Mouse (Mus musculus) monocyte, adult 2 months (primary cell): ENCODE data around the gene Men1.
A peak's percentile ranks its signal among the peaks of the same experiment; 100 is the strongest.
"Not testable (repeated sequence)": the region's sequence is repeated elsewhere in the genome, so short reads cannot be mapped to it uniquely, and the experiment has no call there.

ENCODE experiments used
- DNase-seq, 2 experiments: peaks; one replicate each; pipeline ENCODE4 v3.0.0; 2022; ENCODE audit warnings: low spot score in 2 of 2, low read depth in 1 of 2

Gene Men1

DNA sequence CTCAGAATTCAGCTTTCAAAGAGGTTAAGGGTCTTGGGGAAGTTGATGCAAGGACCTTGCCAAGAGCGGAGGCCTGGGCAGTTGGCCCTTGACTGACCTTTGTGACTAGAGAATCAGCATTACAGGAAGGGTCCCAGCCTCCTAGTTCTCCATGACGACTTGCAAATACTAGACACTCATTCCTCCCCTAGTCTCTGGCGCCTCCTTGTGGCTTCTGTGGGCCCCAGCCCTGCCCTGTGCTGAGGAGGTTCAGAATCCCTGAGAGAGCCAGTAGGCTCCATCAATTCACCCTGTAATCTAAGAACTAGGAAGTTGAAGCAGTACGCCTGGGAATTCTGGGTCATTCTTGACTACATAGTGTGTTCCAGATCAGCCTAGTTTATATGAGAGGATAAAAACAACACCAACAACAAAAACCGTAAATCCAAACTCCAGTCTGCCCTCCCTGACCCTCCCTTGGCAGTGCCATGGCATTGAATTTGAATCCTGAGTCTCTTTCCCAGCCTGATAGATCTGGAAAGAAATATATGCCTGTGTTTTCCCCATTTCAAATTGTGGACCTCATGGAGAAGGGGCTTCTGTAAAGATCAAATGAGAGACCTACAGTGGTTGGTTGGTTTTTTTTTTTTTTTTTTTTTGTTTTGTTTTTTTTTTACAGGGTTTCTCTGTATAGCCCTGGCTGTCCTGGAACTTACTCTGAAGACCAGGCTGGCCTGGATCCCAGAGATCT is 29.8 kb upstream of the Men1 start:
- peak; percentile 77 to 88 for DNase-seq

GRCm38 (mm10) chr19:6305517-6306115 is 29.2 kb upstream of the Men1 start:
- no peak for DNase-seq

DNA sequence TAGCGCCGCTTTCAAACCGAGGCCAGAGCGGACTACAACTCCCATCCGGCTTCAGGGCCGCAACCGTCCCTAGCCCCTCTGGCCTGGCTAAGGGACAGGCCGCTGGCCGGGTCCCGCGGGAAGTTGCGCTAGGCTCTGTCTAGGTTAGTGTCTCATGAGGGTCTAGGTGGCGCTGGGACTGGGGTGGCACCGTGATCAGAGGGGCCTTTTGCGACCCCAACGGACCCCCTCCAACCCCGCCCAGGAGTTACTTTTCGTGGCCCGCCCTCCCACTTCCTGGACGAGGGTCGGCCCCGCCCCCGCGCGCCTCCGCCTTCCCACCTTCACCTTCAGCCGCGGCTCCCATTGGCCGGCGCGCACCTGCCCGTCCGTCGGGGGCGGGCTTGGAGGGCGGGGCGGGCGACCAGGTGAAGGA is 28.6 kb upstream of the Men1 start, which contains the start of gene Cdc42bpg:
Gene Cdc42bpg (plus strand): TSS at position 320 of the 415 bp plus-strand sequence.
- DNase-seq = peak in 1 of 2 experiments; percentile 48

DNA sequence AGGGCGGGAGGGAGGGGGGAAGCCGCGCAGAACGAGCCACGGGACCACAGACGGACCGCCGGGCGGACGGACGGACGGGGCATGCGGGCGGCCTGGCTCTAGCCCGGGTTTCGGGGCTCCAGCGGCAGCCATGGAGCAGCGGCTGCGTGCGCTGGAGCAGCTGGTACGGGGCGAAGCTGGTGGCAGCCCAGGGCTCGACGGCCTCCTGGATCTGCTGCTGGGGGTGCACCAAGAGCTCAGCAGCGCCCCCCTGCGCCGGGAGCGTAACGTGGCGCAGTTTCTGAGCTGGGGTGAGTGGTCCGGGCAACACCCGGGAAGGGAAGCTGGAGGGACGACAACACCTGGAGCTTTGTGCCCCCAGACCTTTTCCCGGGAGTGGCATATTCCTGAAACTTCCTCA is 28.2 kb upstream of the Men1 start:
- peak in 1 of 2 experiments; percentile 77 for DNase-seq

DNA sequence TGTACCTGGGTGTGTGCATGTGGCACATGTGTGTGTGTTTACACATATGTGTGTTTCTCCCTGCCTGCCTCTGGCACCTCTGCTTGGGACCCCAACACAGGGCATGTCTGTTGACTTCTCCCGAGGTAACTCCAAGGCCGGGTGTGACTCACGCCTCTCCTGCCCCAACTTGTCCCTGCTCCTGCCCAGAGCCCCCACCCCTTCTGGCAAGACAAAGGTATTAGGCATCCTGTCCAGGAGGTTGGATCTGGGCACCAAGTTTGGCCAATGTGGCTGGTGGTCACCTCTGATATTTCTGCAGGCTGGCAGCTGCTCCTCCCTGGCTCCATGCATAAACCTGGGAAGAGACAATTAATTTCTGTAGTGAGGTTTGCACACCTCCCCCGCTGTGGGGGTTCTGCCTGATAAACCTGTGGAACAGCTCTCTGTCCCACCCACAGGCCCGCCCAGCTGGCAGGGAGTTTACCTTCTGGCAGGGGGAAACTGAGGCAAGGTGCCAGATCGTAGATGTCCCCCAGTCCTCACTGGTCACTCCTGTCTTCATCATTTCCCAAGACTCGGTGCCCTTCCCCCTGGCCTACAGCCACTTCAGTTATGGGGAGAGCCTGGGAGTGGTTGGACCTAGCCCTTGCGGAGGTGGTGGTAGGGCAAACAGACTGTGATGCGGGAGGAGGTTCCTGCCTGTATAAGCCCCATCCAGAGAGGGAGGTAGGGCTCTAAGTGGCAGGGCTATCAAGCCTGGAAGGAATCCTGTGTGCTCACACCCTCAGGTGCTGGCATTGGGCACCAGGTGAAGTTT is 26.8 kb upstream of the Men1 start:
- no peak for DNase-seq

DNA sequence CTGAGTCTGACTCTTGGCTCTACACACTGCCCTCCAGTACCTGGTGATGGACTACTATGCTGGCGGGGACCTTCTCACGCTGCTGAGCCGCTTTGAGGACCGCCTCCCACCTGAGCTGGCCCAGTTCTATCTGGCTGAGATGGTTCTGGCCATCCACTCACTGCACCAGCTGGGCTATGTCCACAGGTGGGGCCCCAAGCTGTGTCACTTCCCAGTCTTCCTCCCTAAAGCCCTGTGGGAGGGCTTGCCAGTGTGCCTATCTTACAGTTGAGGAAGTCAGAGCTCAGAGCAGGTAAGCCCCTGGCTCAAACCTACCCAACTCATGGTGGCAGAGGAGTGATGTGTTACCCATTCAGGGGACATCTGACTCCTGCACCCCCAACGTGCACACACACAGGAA is 24.6 kb upstream of the Men1 start:
- no peak for DNase-seq

DNA sequence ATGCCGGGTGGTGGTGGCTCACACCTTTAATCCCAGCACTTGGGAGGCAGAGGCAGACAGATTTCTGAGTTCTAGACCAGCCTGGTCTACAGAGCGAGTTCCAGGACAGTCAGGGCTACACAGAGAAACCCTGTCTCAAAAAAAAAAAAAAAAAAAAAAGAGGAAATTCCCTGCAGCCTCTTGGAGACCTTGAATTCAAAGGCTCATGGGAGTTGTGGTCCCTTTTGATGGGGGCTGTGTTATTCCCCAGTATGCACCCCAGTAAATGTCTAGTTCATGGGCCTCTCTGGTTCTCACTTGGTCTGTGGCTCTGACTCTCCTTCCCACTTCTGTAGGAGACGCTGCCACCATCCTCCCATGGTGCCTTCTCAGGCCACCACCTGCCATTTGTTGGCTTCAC is 23.0 kb upstream of the Men1 start:
- DNase-seq = not testable (repeated sequence)

GRCm38 (mm10) chr19:6313796-6314195 is 21.0 kb upstream of the Men1 start:
- no peak for DNase-seq

GRCm38 (mm10) chr19:6314513-6314912 is 20.3 kb upstream of the Men1 start:
- no peak for DNase-seq

GRCm38 (mm10) chr19:6315573-6315972 is 19.2 kb upstream of the Men1 start:
- no peak for DNase-seq

DNA sequence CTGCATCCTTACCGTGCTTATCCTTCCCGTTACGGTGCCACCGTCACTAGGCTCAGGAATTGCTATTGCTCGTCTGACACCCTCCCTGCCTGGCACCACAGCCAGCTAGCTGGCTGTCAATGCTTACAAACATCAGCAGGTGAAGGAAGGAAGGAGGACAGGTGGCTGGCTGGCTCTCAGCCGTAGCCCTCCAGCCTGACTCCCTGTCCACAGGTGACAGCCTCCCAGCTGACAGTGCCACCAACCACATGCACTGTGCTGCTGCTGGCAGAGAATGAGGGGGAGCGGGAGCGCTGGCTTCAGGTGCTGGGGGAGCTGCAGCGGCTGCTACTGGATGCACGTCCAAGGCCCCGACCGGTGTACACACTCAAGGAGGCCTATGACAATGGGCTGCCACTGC is 16.6 kb upstream of the Men1 start:
- DNase-seq = no peak

GRCm38 (mm10) chr19:6321358-6321757 is 13.4 kb upstream of the Men1 start:
- no peak for DNase-seq

GRCm38 (mm10) chr19:6321786-6322621 is 12.8 kb upstream of the Men1 start:
- no peak for DNase-seq

DNA sequence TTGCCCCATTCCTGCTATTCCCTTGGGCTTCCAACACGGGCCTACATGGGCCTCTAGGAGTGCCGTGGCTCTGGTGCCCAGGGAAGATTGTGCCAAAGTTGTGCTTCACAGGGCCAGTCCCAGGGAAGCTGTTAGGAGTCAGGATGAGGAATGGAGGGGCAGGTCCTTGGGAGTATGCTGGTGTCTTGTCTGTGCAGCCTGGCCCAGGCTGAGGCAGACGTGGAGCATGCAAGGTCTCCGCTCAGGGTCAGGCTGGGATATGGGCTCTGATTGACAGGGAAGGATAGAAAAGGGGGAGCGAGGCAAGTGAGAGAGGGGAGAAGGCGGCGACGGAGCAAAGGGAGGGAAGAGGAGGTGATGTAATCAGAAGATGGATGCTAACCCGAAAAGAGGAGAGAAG is 10.0 kb upstream of the Men1 start:
- DNase-seq = no peak

DNA sequence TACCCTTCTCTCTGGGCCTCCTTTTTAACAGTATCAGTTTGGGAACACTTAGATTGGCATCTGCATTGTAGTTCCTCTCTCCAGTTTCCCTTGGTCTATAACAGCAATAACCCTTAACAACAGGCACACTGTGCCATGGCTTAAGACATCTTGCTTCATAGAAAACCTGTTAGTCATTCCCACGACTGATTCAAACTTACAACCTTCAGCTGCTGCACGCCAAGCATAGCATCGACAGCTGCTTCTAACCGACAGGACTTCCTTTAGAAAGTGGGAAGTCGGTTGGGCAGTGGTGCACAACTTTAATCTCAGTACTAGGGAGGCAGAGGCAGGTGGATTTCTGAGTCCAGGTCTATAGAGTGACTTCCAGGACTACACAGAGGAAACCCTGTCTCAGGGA is 3.6 kb upstream of the Men1 start:
- DNase-seq = no peak

- peak in 1 of 2 experiments; percentile 37 for DNase-seq
These were observed 2.9 kb upstream of the Men1 start for GRCm38 (mm10) chr19:6331719-6332516.

DNA sequence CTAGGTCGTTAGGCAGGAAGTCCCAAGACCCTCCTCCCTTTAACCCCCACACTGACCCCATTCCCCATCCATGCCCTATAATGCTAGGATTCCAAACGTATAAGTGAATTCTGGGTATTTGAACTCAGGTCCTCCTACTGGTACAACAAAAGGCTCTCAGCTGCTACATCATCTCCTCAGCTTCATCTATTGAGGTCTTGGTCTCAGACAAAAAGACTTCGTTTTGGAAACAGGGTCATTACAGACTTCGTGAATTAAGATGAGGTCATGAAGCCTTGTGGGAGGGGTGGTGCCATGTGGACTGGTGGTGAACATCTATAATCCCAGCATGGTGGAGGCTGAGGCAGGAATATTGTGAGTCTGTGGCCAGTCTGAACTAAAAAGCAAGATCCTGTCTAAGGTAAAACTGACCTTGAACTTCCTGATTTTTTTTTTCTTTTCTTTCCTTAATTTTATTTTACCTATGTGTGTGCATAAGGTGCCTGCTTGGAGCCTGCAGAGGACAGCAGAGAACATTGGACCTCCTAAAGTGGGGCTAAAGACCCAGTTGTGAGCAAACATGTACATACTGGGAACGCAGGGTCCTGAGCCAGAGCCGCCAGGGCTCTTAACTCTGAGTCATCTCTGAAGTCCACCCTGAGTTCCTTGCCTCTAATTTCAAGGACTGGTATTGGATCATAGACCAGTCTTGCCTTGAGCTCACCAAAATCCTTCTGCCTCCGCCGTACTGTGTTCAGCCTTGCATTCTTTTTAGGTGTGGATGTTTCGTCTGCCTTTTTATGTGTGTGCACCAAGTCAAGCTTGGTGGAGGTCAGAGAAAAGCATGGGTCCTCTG is 801 bp upstream of the Men1 start:
- no peak for DNase-seq

DNA sequence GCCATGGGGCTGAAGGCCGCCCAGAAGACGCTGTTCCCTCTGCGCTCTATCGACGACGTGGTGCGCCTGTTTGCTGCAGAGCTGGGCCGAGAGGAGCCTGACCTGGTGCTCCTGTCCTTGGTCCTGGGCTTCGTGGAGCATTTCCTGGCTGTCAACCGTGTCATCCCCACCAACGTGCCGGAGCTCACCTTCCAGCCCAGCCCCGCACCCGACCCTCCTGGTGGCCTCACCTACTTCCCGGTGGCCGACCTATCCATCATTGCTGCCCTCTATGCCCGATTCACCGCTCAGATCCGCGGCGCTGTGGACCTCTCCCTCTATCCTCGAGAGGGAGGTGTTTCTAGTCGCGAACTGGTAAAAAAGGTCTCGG is 664 bp downstream of the Men1 start:
- DNase-seq = no peak

DNA sequence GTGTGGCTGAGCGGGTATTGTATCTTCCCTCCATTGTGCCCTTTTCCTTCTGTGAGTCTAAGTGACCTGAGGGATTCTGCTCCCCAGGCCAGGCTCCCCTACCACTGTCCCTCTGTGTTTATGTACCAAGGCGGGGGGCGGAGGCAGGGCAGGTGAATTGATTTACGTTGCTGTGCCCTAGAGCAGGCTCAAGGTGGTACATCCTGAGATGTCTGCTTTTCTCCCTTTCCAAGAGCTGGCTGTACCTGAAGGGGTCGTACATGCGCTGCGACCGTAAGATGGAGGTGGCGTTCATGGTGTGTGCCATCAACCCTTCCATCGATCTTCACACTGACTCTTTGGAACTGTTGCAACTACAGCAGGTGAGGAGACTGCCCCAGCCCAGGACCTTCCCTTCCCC is 2.1 kb downstream of the Men1 start:
- DNase-seq = no peak

DNA sequence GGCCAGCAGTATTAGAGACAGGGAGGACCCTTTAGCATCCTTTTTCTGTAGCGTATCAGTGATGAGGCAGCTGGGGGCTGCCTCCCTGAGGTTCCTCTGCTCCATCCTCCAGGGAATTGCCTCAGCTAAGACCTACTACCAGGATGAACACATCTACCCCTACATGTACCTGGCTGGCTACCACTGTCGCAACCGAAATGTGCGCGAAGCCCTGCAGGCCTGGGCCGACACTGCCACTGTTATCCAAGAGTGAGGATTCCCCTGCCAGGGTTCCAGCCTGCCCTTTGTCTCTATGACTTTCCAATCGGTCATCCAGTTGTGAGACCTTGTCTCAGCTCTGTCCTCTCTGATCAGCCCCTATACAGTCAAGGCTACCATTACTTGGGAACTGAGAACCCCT is 3.4 kb downstream of the Men1 start:
- no peak for DNase-seq
